Mouse (Mus musculus) heart, adult 18-20 months (tissue): ENCODE results near the gene 2900026A02Rik. TPM values are rescaled to one million over a fixed set of nuclear protein-coding genes. Genes with fewer than 3 reads are reported as not detected.
A peak's percentile ranks its signal among the peaks of the same experiment; 100 is the strongest.

ENCODE experiments used
- DNase-seq, 2 experiments: peaks; one replicate each; pipeline ENCODE4 v3.0.0; 2021 to 2022; ENCODE audit warnings: mixed read lengths in 1 of 2
- total RNA-seq, 2 experiments: library from RNA; stranded (reverse); gene quantifications; 2 replicates each; pipeline ENCODE4 v1.2.3; 2021

2900026A02Rik gene
- total RNA-seq, 2 experiments from 2014 or later, result 19.2 to 21.1 TPM

DNA sequence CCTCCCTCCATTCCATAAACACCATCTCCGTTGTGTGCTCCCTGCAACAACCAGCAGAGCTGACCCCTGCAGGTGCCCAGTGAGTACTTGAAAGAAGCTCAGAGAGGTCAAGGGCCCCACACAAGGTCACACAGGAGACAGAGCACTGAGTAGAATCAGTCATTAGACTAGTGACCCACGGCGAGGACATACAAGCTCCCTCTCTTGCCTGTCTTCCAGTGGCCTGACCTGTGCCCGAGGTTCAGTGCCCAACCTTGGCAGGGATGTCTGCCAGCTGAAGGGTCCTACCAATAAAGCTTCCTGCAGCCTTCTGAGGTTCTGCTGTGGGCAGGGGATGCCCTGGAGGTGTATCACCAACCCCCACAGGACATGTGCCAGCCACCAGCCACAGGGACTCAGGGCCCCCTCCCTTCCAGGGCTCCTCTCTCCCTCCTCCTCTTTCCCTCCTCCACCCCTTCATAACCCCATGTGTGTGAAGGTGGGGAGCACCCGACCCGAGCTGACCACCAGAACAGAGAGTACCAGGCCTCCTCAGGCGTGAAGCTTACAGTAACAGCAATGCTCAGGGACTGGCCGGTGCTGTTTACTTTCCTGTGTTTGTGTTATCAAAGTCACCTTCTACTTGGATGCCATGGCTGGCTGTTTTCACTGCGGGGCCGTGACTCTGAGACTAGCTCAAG, 8.7 kb downstream of the 2900026A02Rik start:
- peak in 1 of 2 experiments; percentile 13 for DNase-seq

DNA sequence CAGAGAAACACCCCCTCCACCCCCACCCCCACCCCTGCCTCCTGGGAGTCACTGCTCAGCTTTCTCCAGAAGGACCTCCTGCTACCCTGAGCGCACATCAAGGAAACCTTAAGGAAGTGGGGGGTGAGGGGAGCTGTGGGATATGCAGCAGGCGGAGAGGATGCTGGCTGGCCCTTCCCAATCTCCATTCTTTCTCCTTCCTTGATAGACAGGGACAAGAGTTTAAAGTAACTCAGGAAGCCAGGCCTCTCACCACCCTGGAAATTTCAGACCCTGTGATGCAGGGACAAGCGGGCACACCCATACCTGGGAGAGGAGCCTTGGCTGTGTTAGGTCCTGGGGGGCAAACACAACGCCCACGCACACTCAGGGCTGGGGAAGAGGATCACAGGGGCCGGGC, 10.7 kb downstream of the 2900026A02Rik start:
- peak; percentile 39 to 68 for DNase-seq

DNA sequence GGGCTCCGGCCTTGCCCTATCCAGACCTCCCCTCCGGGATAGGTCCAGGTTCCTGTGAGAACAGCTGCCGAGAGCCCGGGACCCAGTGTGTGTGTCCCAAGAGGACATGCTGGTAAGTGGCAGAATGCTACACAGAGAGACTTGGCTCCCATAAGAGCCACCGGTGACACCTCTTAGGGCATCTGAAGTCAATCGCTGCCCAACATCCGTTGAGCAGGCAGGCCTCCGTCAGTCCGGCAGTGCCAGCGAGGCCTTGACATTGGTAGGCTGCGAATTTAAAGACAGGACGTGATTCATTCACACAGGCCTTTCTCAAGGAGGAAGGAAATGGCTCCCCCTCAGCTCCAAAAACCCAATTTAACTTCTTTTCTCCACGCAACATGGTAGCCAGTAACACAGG, 11.1 kb downstream of the 2900026A02Rik start:
- peak in 1 of 2 experiments; percentile 57 for DNase-seq

DNA sequence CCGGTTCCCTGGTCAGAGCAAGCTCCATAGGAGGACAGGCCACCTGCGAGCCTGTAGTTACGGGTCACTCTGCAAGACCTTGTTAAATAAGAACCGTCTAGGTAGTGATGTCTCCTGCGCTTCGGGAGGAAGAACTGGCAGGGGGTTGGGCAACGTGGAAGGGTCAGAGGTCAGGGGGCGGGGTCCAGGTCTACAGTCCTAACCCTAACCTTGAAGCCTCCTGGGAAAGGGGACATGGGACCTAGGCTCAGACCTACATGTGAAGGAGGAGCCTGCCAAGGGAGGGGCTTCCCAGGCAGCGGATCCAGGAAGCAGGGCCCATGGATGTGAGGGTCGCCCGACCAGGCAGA, 11.7 kb downstream of the 2900026A02Rik start:
- DNase-seq, result no peak

DNA sequence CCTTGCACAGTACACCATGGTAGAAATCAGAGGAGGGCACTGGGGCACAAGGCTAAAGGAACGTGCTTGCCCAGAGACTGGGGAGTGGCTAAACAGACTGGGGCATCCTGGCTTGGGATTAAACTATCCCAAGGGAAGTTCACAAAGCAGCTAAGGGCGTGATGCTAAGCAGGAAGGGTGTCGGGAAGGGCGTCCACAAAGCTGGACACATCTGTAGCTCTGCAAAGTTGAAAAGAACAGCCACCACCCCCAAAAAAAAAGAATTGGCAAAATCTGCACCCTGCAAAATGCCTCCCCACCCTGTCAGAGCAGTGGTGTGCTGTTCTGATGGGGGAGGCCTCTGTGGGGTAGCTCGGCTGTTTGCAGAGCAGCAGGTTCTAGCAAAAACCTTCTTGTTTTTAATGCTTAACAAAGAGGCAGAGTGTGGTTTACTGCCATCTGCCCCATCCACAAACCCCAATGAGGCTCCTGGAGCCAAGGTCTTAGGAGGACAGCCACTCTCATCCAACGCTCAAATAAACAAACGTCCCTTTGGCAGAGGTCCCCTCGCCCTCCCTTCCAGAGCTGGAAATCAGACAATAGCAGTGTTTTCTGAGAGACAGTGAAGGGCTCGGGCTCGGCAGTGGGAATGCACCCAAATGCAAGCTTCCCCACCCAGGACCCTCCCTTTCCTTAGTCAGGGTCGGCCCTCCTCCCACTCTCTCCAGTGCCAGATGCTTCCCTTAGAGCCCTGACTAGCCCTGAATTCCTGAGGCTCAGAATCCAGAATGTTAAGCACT, 12.2 kb downstream of the 2900026A02Rik start:
- peak; percentile 88 to 93 for DNase-seq

DNA sequence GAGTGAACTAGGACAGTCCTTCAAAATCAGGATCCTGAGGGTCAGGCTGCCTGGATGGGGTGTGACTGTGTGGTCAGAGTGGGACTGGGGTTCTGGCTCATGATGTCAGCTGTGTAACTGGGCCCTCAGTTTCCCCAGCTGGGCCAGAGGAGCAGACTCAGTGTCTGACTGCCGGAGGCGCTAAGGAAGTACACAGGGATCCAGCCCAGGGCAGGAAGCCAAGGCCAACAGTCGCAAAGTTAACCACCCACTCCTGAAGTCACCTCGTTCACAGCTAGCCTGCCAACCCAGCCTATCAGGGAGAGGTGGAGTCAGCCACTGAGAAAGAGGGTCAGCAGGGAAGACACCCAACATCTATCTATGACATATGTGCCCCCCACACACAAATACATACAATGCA, 13.0 kb downstream of the 2900026A02Rik start:
- peak; percentile 86 to 92 for DNase-seq

DNA sequence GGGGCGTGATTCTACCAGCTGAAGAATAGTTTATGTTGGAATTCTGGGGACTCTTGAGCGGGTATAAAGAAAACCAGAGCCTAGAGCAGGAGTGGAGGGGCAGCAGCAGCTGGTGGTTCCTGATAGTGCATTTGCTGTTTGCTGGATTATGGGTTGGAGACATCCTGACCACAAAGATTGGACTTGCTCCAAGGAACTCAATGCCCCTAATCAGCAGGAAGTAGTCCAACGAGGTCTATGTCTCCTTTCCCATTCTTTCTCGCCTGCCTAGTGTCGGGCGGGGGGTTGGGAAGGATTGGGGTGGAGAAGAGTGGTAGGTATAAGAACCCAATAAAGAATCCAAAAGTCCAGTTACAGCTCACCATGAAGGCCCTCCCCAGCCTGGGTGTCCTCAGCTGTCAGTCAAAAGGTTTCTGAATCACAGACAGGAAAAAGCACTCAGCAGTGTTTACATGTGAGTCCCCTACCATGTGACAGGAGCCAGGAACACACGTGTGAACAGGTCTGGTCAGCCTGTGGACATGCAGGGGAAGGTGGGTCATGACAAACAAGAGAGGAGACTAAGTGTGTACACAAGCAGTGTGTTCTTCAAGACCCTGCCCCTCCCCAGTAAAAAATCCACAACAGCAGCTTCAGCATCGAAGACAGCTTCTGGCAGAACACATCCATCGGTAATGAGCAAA, 14.2 kb downstream of the 2900026A02Rik start:
- peak; percentile 45 to 51 for DNase-seq

DNA sequence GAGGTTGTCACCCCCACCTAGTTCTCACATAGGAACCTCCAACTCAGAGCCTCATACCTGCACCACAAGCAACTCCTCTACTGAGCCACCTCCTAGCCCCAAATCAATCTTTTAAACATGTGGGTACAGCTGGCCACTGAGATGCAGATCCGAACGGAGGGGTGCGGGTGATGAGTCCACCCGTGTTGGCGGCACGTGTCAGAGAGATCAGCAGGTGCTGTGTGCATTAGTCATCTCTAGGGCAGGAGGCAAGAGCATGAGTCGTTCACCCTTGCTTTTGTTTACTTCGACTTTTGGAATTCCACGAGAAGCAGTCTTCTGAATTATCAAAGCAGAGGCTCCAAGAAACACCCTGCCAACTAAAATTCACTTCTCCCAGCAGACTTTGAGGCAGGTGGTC, 16.8 kb downstream of the 2900026A02Rik start:
- DNase-seq, result no peak

DNA sequence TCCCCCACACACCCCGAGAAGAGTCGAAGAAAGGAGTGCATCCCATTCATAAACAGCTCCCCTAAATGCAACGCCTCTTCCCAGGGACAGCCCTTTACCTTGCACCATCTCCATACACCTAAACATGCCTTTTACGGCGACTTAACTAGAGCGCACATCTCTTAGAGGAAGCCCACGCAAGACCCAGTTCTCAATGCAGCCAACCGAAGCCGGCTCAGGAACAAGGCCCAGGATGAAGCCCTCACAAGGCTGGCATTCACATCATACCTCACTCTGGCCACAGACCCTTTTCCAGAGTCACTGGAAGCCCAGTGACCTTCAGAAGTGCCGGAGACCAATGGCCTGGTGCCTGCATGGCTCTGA, 21.3 kb downstream of the 2900026A02Rik start:
- no peak for DNase-seq

DNA sequence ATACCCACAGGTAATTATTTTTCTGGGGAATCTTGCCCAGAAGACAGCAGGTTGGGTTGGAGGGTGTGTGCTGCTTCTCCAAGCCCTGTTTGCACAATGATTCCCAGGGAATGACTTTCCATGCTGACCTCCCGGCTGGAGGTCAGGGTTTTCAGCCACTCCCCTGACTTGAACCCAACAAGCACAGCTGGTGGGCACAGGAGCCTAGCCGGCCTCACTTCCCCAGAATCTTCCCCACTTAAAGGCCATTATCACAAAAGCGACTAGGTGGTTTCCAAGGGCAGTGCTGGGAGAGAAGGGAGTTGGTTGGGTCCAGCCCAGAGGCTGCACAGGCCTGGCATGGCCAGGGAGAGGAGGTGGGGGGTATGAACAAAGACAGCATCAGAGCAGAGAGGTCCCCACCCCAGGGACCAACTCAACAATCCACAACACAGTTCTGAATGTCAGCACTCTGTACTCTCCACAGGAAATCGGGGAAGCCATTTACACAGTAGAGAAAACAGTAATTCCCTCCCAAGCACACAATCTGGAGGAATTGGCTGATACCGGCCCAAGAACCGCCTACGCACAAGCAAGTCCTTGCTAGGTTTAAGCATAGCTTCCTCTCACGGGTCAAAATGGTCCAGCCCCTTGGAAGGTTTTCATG, 21.8 kb downstream of the 2900026A02Rik start:
- DNase-seq, result peak; percentile 64 to 79

DNA sequence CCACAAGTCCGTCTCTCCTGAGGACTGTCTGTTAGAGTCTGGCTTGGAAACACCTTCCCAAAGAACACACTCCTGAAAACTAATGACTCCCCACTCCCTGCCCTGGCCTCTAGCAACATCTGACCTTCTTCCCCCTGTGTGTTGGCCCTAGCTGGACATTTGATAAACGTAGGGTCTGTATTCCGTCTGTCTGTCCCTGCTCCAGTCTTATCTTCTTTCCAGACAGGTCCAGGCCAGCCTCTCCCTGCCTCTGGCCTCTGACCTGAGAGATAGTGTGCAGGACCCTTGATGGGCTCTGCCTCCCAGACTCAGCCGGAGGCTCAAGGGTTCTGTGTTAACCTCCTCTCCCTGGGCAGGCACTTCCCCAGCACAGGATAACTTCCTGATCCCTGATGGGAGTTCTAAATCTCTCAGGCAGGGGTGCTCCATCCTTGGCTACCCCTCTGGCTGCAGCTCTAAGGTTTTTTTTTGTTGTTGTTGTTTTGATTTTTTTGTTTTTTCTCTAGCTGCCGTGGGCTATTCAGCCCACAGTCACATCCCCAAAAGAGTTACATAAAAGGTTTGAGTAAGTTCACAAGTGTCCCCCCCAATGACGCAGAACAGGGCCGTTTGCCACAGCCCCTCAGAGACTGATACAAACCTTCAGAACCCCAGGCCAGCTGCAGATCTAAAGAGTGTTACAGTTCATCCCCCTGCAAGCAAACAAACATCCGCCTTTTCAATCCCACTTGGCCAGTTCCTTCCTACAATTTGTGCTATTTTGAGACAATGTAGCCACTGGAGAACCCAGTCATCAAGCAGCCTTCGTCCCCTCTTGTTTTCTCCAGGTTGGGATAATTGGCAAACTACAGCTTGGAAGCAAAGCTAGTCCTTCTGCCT, 23.9 kb downstream of the 2900026A02Rik start:
- DNase-seq, result peak; percentile 59 to 71

DNA sequence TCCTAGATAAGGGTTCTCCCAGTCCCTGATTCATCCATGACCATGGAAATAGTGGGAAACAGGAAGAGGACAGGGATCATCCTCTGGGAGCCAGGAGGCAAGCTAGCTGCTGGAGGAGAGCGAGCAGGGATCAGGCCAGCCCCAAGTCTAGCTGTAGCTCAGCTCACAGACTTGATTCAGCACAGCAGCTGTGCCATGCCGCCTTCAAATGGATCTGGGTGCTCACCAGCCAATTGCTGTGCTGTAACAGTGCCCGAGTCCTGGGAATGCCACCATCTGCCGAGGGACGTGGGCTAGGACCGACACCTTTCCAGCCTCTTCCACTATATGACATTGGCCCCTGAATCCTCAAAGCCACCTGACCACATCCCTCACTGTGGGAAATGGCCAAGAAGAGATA, 25.1 kb downstream of the 2900026A02Rik start:
- DNase-seq, result no peak

DNA sequence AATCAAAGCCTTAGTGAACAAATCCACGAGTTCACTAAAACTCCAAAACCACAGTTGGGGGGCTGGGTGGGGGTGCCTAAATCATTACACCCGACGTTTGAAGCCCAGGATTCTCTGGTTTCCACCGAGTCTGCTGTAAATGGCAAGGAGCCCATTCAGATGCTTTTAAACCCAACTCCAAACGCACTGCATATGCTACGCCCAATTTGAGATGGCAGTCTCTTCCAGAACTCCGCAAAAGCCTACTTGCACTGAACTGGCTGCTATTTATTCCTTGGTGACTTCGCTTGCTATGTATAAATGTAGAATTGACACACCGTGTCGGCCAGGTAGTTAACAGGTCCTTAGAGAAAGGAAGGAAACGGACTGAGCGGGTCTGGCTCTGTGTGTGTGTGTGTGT, 25.6 kb downstream of the 2900026A02Rik start:
- no peak for DNase-seq

DNA sequence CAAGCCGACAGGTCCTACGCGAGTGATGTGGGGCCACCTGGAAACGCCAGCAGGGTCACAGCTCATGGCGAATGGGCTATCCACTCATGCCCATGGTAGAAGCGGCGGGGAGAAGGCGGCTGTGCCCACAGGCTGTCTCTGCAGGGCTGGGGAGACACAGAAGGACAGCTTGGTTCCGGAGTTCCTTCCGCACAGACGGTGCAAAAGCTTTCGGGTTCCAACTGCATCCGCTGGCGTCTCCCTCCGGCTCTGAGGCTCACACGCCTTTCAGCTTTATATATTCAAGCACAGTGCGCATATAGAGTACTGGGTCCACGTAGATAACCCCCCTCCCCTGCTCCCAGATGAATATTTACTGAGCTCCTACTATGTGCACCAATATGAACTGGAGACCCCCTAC, 27.3 kb downstream of the 2900026A02Rik start:
- DNase-seq, result no peak

DNA sequence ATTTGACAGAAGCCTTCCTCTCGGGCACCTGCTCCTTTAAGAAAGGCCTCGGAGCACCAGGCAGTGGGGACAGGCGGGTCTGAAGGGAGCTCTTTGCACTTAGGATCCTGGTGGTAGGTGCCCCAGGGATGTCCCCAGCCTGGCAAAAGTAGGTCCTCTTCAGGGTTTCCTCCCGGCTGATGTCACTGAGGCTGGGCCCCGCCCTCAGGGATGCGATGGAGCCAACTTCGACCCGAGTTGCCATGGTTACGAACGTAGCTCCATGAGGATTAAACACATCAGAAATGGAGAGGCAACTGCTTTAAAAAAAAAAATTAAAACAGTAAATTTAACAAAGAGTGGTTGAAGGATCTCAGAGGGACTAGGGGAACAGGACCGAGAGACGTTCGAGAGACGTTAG, 29.1 kb downstream of the 2900026A02Rik start:
- DNase-seq, result no peak

DNA sequence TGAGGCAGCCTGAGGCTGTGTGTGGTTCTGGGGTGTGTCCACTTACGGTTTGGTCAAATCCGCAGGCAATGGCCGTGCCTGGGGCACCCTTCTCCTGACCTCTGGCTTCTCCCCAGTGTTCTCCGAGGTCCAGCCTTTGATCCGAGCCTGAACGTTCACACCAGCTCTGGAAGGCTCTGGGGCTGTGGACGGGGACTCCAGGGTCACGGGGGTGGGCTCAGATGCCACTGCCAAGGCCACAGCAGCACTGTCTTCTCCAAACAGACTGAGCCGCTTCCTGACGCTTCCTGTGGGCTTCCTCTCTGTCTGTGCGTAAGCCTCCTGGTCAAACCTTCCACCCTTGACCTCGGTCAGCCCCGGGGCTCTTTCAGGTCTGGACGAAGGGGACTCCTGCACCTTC, 30.5 kb downstream of the 2900026A02Rik start:
- DNase-seq, result no peak

DNA sequence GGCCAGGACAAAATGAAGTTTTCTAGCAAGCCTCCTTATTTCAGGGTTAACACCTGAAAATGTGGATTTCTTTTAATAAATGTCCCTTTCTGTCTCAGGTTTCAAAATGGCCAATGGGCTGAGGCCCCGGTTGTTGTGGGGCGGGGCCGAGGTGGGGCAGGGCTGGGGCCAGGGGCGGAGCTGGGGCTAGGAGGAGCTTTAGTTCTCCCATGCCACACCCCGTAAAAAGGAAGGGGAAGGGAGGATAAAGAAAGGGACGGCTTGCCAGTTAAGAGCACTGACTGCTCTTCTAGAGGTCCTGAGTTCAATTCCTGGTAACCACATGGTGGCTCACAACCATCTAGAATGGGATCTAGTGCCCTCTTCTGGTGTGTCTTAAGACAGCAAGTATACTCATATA, 39.6 kb downstream of the 2900026A02Rik start:
- DNase-seq, result no peak

DNA sequence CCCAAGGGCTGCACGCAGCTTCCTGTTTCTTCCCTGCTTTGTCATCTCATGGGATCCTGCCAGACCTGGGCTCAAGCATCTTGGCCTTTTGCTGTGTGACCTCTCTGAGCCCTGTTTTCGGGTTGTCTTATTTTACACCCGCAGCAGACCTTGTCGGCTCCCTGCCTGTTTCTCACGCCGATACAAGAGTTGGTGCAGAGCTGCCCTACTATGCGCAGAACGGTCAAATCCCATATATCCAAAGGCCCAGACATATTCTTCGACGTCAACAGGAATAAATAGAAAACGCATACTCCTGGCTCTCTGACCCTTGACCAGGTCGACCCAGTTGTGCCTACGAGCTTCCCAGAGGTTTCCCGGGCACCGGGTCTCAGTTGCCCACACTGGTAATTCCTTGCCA, 40.3 kb downstream of the 2900026A02Rik start:
- DNase-seq, result no peak

DNA sequence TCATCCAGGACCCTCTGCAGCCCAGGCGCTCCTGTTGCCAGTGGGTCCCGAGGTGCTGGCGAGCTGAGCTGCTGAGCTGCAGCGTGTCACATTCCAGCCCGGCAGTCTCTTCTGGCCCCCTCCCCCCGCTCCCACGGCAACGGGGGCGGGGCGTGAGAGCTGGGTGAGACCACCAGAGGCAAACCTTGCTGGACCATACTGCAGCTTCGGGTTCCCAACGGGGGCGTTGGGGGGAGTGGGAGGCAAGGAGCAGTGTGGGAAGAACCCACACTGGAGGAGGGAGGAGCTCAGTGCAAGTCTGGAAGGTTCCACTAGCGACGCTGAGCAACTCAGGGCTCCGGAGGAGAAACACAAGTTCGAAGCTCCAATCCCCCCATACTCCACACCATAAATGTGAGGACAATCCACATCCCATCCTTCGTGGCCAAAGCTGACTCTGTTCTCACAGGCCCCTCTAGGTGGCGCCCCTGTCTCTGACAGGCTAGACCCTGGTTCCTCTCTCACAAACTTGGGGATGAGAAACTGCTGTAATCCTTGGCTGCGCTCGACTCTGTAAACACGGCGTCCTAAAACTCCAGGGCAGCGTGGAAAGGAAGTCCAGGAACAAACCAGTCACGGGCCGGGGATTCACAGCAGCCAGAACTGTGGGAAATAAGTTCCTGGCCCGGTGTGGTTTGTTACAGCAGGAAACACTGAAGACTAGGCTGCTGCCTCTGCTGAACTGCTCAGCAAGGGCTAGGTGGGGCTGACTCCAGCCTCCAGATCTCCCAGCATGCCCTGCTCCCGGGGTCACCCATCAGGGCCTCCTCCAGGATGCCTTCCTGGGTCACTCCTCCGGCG, 41.0 kb downstream of the 2900026A02Rik start:
- DNase-seq, result peak; percentile 94 to 95

DNA sequence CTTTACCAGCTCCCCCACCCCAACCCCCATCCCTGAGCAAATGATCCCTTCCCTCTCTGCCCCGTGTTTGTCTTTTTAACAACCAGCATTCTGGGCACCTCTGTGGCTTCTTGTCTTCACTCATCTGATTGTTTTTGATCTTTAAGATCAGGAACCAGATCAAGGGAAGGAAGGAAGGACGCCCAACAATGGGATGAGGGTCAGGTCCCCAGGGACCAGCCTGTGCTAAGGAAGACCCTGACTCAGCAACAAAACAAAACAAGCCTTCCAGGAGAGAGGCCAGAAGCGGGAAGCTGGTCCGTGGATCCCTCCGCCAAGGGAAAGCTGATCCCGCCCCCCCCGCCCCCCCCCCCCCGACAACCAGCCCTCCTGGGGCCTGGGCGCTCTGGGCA, 41.6 kb downstream of the 2900026A02Rik start:
- no peak for DNase-seq

DNA sequence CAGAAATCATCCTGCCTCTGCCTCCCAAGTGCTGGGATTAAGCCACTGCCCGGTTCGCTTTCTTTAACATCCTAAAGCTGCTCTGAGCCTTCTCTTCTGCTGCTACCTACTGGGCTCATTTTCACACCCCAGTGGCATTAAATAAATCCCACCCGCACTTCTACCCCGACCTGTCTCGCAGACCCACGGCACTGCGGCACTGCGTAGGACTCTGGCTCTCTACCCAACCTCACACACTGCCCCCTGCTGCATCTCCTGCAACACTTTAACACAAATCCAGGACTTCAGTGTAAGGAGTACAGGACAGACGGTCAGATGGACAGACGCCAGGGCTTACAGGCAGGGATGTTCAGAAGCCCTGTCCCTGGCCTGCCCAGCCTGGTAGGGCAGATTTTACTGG, 45.1 kb downstream of the 2900026A02Rik start:
- no peak for DNase-seq
